Mouse (Mus musculus): ENCODE data around the gene Prkn. TPM values are rescaled to one million over a fixed set of nuclear protein-coding genes. Genes with fewer than 3 reads are reported as not detected.
A peak's percentile ranks its signal among the peaks of the same experiment; 100 is the strongest.
"Not testable (repeated sequence)": the region's sequence is repeated elsewhere in the genome, so short reads cannot be mapped to it uniquely, and the experiment has no call there.

Gene Prkn
- polyA plus RNA-seq, 1 experiment from 2014 or later: 2.4 TPM

GRCm38 (mm10) chr17:11162770-11163169 is 322.6 kb downstream of the Prkn start:
- Histone ChIP-seq H3K9ac (no peak overlapping the region), H3K27me3 (no peaks in the 10 kb centered on the region), H3K4me1 (peaks cover 3% of the 10 kb centered on the region; the same call in 1 of the 2 replicates), H3K9me3 (replicated peaks) (no peaks in the 10 kb centered on the region), H3K4me2 (replicated peaks) (no peak overlapping the region), H3K27ac (no peak overlapping the region), H3K4me3 (no peak overlapping the region), H3K36me3 (no peaks in the 10 kb centered on the region)
- 89% methylated on average over 3 of the region's 3 CpGs for WGBS
- no peak for ATAC-seq (ENCODE audit: low FRiP score)

- no peaks in the 10 kb centered on the region for H3K4me1 ChIP-seq
- no peaks in the 10 kb centered on the region for H3K36me3 ChIP-seq
- H3K9me3 ChIP-seq (replicated peaks): no peaks in the 10 kb centered on the region
- no peaks in the 10 kb centered on the region for H3K27me3 ChIP-seq
- no peak overlapping the region for H3K27ac ChIP-seq
- no peak overlapping the region for H3K9ac ChIP-seq
- H3K4me2 ChIP-seq (replicated peaks): no peak overlapping the region
- no peak overlapping the region for H3K4me3 ChIP-seq
- ATAC-seq (ENCODE audit: low FRiP score): no peak
Measured at GRCm38 (mm10) chr17:11187356-11187755, 347.2 kb downstream of the Prkn start.

GRCm38 (mm10) chr17:11188494-11188893 is 348.3 kb downstream of the Prkn start:
- ATAC-seq (ENCODE audit: low FRiP score): no peak
- H3K4me2 ChIP-seq (replicated peaks): no peak overlapping the region
- H3K27ac ChIP-seq: no peak overlapping the region
- H3K4me1 ChIP-seq: no peaks in the 10 kb centered on the region
- no peak overlapping the region for H3K4me3 ChIP-seq
- no peaks in the 10 kb centered on the region for H3K9me3 ChIP-seq (replicated peaks)
- no peaks in the 10 kb centered on the region for H3K36me3 ChIP-seq
- H3K9ac ChIP-seq: no peak overlapping the region
- WGBS: 84% methylated on average over 4 of the region's 4 CpGs
- no peaks in the 10 kb centered on the region for H3K27me3 ChIP-seq

- H3K27ac ChIP-seq: no peak overlapping the region
- no peak for ATAC-seq (ENCODE audit: low FRiP score)
- WGBS: 66% methylated on average over 2 of the region's 2 CpGs
- no peak overlapping the region for H3K4me3 ChIP-seq
- no peaks in the 10 kb centered on the region for H3K36me3 ChIP-seq
- no peak overlapping the region for H3K9ac ChIP-seq
- no peaks in the 10 kb centered on the region for H3K27me3 ChIP-seq
- H3K4me2 ChIP-seq (replicated peaks): no peak overlapping the region
- no peaks in the 10 kb centered on the region for H3K9me3 ChIP-seq (replicated peaks)
- no peaks in the 10 kb centered on the region for H3K4me1 ChIP-seq
Measured at GRCm38 (mm10) chr17:11190306-11190705, 350.1 kb downstream of the Prkn start.

- 40% methylated on average over 2 of the region's 2 CpGs for WGBS
- H3K9me3 ChIP-seq (replicated peaks): no peaks in the 10 kb centered on the region
- ATAC-seq (ENCODE audit: low FRiP score): no peak
- no peak overlapping the region for H3K4me2 ChIP-seq (replicated peaks)
- no peak overlapping the region for H3K27ac ChIP-seq
- no peaks in the 10 kb centered on the region for H3K36me3 ChIP-seq
- no peaks in the 10 kb centered on the region for H3K27me3 ChIP-seq
- no peaks in the 10 kb centered on the region for H3K4me1 ChIP-seq
- H3K4me3 ChIP-seq: no peak overlapping the region
- no peak overlapping the region for H3K9ac ChIP-seq
Measured at GRCm38 (mm10) chr17:11198134-11198533, 357.9 kb downstream of the Prkn start.

- not testable (repeated sequence) for H3K9ac ChIP-seq; H3K27me3 ChIP-seq; H3K27ac ChIP-seq; H3K4me3 ChIP-seq; H3K4me2 ChIP-seq (replicated peaks); H3K9me3 ChIP-seq (replicated peaks); H3K4me1 ChIP-seq; ATAC-seq (ENCODE audit: low FRiP score); H3K36me3 ChIP-seq
- WGBS: 94% methylated on average over 4 of the region's 4 CpGs
Measured at GRCm38 (mm10) chr17:11209063-11209462, 368.9 kb downstream of the Prkn start.

GRCm38 (mm10) chr17:11211006-11211405 is 370.8 kb downstream of the Prkn start:
- 81% methylated on average over 11 of the region's 11 CpGs for WGBS

GRCm38 (mm10) chr17:11211591-11211990 is 371.4 kb downstream of the Prkn start:
- Histone ChIP-seq H3K4me3 (no peak overlapping the region), H3K27ac (no peak overlapping the region), H3K9me3 (replicated peaks) (no peaks in the 10 kb centered on the region), H3K4me1 (no peaks in the 10 kb centered on the region), H3K36me3 (no peaks in the 10 kb centered on the region), H3K9ac (no peak overlapping the region), H3K4me2 (replicated peaks) (no peak overlapping the region), H3K27me3 (no peaks in the 10 kb centered on the region)
- ATAC-seq (ENCODE audit: low FRiP score): no peak
- WGBS: 50% methylated on average over 4 of the region's 4 CpGs

More at GRCm38 (mm10) chr17:11211006-11211405, 370.8 kb downstream of the Prkn start:
- H3K27ac ChIP-seq: no peak overlapping the region
- H3K4me3 ChIP-seq: no peak overlapping the region
- no peaks in the 10 kb centered on the region for H3K36me3 ChIP-seq
- H3K9me3 ChIP-seq (replicated peaks): no peaks in the 10 kb centered on the region
- H3K9ac ChIP-seq: no peak overlapping the region
- H3K27me3 ChIP-seq: no peaks in the 10 kb centered on the region
- H3K4me1 ChIP-seq: no peaks in the 10 kb centered on the region
- ATAC-seq (ENCODE audit: low FRiP score): no peak
- no peak overlapping the region for H3K4me2 ChIP-seq (replicated peaks)

GRCm38 (mm10) chr17:11213689-11214088 is 373.5 kb downstream of the Prkn start:
- Histone ChIP-seq H3K4me3 (no peak overlapping the region), H3K36me3 (no peaks in the 10 kb centered on the region), H3K4me1 (no peaks in the 10 kb centered on the region), H3K27me3 (no peaks in the 10 kb centered on the region), H3K9ac (no peak overlapping the region), H3K4me2 (replicated peaks) (no peak overlapping the region), H3K27ac (no peak overlapping the region), H3K9me3 (replicated peaks) (no peaks in the 10 kb centered on the region)
- WGBS: 92% methylated on average over 3 of the region's 3 CpGs
- ATAC-seq (ENCODE audit: low FRiP score): no peak

- no peaks in the 10 kb centered on the region for H3K36me3 ChIP-seq
- no peak for ATAC-seq (ENCODE audit: low FRiP score)
- WGBS: 92% methylated on average over 4 of the region's 4 CpGs
- H3K9me3 ChIP-seq (replicated peaks): no peaks in the 10 kb centered on the region
- H3K4me2 ChIP-seq (replicated peaks): no peak overlapping the region
- H3K4me1 ChIP-seq: no peaks in the 10 kb centered on the region
- no peak overlapping the region for H3K9ac ChIP-seq
- H3K4me3 ChIP-seq: no peak overlapping the region
- no peaks in the 10 kb centered on the region for H3K27me3 ChIP-seq
- H3K27ac ChIP-seq: no peak overlapping the region
Measured at GRCm38 (mm10) chr17:11229011-11229410, 388.8 kb downstream of the Prkn start.

- Histone ChIP-seq H3K4me2 (replicated peaks) (no peak overlapping the region), H3K36me3 (no peaks in the 10 kb centered on the region), H3K4me3 (no peak overlapping the region), H3K9ac (no peak overlapping the region), H3K4me1 (no peaks in the 10 kb centered on the region), H3K27ac (no peak overlapping the region), H3K27me3 (no peaks in the 10 kb centered on the region), H3K9me3 (replicated peaks) (no peaks in the 10 kb centered on the region)
- ATAC-seq (ENCODE audit: low FRiP score): no peak
- WGBS: 32% methylated on average over 1 of the region's 1 CpGs
Measured at GRCm38 (mm10) chr17:11229426-11229825, 389.2 kb downstream of the Prkn start.

GRCm38 (mm10) chr17:11230604-11231395 is 390.6 kb downstream of the Prkn start:
- H3K4me3 ChIP-seq: no peak overlapping the region

GRCm38 (mm10) chr17:11235273-11235672 is 395.1 kb downstream of the Prkn start:
- WGBS: 81% methylated on average over 1 of the region's 1 CpGs
- no peak overlapping the region for H3K27ac ChIP-seq
- H3K4me1 ChIP-seq: no peaks in the 10 kb centered on the region
- H3K27me3 ChIP-seq: no peaks in the 10 kb centered on the region
- no peak overlapping the region for H3K4me3 ChIP-seq
- H3K36me3 ChIP-seq: no peaks in the 10 kb centered on the region
- ATAC-seq (ENCODE audit: low FRiP score): no peak
- no peak overlapping the region for H3K4me2 ChIP-seq (replicated peaks)
- no peaks in the 10 kb centered on the region for H3K9me3 ChIP-seq (replicated peaks)
- no peak overlapping the region for H3K9ac ChIP-seq

More at GRCm38 (mm10) chr17:11230604-11231395, 390.6 kb downstream of the Prkn start:
- Histone ChIP-seq H3K9ac (no peak overlapping the region), H3K27me3 (no peaks in the 10 kb centered on the region), H3K36me3 (no peaks in the 10 kb centered on the region), H3K27ac (no peak overlapping the region), H3K9me3 (replicated peaks) (no peaks in the 10 kb centered on the region), H3K4me1 (no peaks in the 10 kb centered on the region), H3K4me2 (replicated peaks) (peak overlapping the region; percentile 27)
- WGBS: 56% methylated on average over 12 of the region's 12 CpGs
- ATAC-seq (ENCODE audit: low FRiP score): 0 out of 2 replicates have a peak, but pooled peaks have one; percentile 56

Data from hindbrain, embryonic 12.5 days (tissue).